Mouse (Mus musculus): ENCODE measurements around the gene Olfr77. TPM values are rescaled to one million over a fixed set of nuclear protein-coding genes. Genes with fewer than 3 reads are reported as not detected.

Olfr77 gene
- total RNA-seq (2021) (not detected), polyA plus RNA-seq (2012; rRNA removed) (not detected in 2 replicates)
- long read RNA-seq: 0 reads

DNA sequence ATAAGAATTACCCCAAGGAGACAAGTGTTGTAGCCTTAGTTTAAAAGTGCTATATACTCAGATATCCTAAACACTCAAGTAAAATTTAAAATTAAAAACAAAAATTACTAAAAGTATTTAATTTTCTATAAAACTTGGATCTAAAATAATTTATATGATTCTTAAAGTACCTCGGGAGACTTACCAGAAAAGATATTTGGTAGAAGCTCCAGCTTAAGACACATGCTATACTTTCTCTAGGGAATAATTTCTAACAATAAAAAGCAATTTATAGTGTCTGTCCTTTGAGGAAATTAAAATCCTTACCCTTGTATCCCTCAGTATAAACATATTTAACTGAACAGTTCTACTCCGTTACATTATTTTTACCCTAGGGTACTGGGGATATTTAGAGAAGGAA is at the start of gene Olfr77:
Olfr77 (plus strand) TSS at position 301 of the 400 bp plus-strand sequence.
- DNase-seq: no peak

GRCm38 (mm10) chr9:19887904-19888303 is 28.8 kb upstream of the Olfr77 start, which contains the start of gene Olfr862:
Gene Olfr862, minus strand, starts transcription at chr9:19888004.
- DNase-seq: no peak

DNA sequence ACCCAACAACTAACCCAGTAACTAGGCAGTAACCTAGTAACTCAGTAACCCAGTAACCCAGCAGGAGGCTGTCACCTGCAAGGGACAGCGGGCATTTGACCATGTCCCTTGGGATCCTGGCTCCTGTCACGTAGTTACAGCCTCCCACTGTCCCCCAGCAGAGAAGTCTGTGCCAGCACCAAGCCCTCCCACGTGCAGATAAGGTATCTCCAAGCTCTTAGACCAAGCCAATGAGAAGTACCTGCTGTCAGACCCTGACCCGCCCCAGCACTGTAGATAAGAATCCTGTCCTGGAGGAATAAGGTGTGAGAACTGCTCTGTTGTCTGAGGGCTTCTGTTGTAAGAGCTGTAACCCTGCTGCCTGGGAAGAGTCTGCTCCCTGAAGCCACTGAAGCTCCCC is 5.5 kb upstream of the Olfr77 start:
- DNase-seq: no peak

Other genes starting within 250 kb of the Olfr77 start
- gene Olfr857, start 207.4 kb upstream of the Olfr77 start, total RNA-seq (2021): not detected
- not detected in 2 replicates for gene Olfr857, start 207.4 kb upstream of the Olfr77 start, polyA plus RNA-seq (2012; rRNA removed)
- gene Olfr58, start 136.6 kb upstream of the Olfr77 start, total RNA-seq (2021): not detected
- gene Olfr58, start 136.6 kb upstream of the Olfr77 start, polyA plus RNA-seq (2012; rRNA removed): not detected in 2 replicates
- not detected for gene Olfr859, start 112.0 kb upstream of the Olfr77 start, total RNA-seq (2021)
- gene Olfr859, start 112.0 kb upstream of the Olfr77 start, polyA plus RNA-seq (2012; rRNA removed): not detected in 2 replicates
- gene Olfr860, start 67.1 kb upstream of the Olfr77 start, total RNA-seq (2021): not detected
- not detected in 2 replicates for gene Olfr860, start 67.1 kb upstream of the Olfr77 start, polyA plus RNA-seq (2012; rRNA removed)
- not detected for gene Olfr862, start 28.9 kb upstream of the Olfr77 start, total RNA-seq (2021)
- gene Olfr862, start 28.9 kb upstream of the Olfr77 start, polyA plus RNA-seq (2012; rRNA removed): not detected in 2 replicates
- gene Olfr866, start 111.2 kb downstream of the Olfr77 start, total RNA-seq (2021): not detected
- not detected in 2 replicates for gene Olfr866, start 111.2 kb downstream of the Olfr77 start, polyA plus RNA-seq (2012; rRNA removed)
- not detected for gene Olfr867, start 140.7 kb downstream of the Olfr77 start, total RNA-seq (2021)
- not detected in 2 replicates for gene Olfr867, start 140.7 kb downstream of the Olfr77 start, polyA plus RNA-seq (2012; rRNA removed)
- not detected for gene Olfr868, start 181.8 kb downstream of the Olfr77 start, total RNA-seq (2021)
- gene Olfr868, start 181.8 kb downstream of the Olfr77 start, polyA plus RNA-seq (2012; rRNA removed): not detected in 2 replicates
- gene Olfr869, start 212.1 kb downstream of the Olfr77 start, total RNA-seq (2021): not detected
- gene Olfr869, start 212.1 kb downstream of the Olfr77 start, polyA plus RNA-seq (2012; rRNA removed): not detected in 2 replicates

All from adrenal gland, adult 2 months (tissue).